Mouse (Mus musculus): Measurements from ENCODE around the gene Nt5e. TPM values are rescaled to one million over a fixed set of nuclear protein-coding genes. Genes with fewer than 3 reads are reported as not detected.

Gene Nt5e
- polyA plus RNA-seq, 1 experiment from 2014 or later, result 0.46 TPM

- no peak for ATAC-seq
- no peak overlapping the region for H3K4me3 ChIP-seq
- H3K4me1 ChIP-seq, result peaks cover 4% of the 10 kb centered on the region
- no peak overlapping the region for H3K27ac ChIP-seq
- no peaks in the 10 kb centered on the region for H3K36me3 ChIP-seq (ENCODE audit: poor library complexity, severe bottlenecking)
- 17% methylated on average over 1 of the region's 1 CpGs for WGBS
- H3K27me3 ChIP-seq, result no peaks in the 10 kb centered on the region
- no peak overlapping the region for H3K9ac ChIP-seq
- H3K9me3 ChIP-seq (replicated peaks), result no peaks in the 10 kb centered on the region
- no peak overlapping the region for H3K4me2 ChIP-seq
Observed at GRCm38 (mm10) chr9:88367751-88368150, 40.8 kb downstream of the Nt5e start.

DNA sequence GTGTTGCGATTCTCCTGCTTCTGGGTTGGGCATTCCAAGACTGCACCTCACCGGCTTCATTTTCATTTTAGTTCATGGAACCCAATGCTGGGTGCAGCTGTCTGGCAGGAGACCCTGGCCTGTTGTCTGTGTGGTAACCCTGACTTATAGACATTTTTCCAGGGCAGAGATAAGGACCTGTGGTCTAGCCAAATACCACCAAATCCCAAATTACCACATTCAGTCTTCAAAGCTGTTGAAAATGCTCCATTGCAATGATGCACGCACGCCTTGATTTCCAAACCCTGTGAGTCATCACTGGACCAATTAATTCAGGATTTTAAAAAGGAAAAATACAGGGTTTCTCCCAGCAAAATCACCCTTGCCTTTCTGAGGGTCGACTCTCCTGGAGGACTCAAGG is 41.5 kb downstream of the Nt5e start:
- no peak for ATAC-seq
- 96% methylated on average over 5 of the region's 5 CpGs for WGBS
- no peaks in the 10 kb centered on the region for H3K27me3 ChIP-seq

GRCm38 (mm10) chr9:88369666-88370065 is 42.7 kb downstream of the Nt5e start:
- H3K27ac ChIP-seq, result no peak overlapping the region
- H3K4me1 ChIP-seq, result no peaks in the 10 kb centered on the region
- no peak overlapping the region for H3K9ac ChIP-seq
- 98% methylated on average over 2 of the region's 2 CpGs for WGBS
- H3K4me2 ChIP-seq, result no peak overlapping the region
- no peaks in the 10 kb centered on the region for H3K9me3 ChIP-seq (replicated peaks)
- H3K4me3 ChIP-seq, result no peak overlapping the region
- ATAC-seq, result no peak
- H3K36me3 ChIP-seq (ENCODE audit: poor library complexity, severe bottlenecking), result no peaks in the 10 kb centered on the region
- H3K27me3 ChIP-seq, result no peaks in the 10 kb centered on the region

More for the DNA sequence above, 41.5 kb downstream of the Nt5e start:
- H3K36me3 ChIP-seq (ENCODE audit: poor library complexity, severe bottlenecking), result no peaks in the 10 kb centered on the region
- H3K9me3 ChIP-seq (replicated peaks), result no peaks in the 10 kb centered on the region
- no peaks in the 10 kb centered on the region for H3K4me1 ChIP-seq
- H3K4me2 ChIP-seq, result no peak overlapping the region
- no peak overlapping the region for H3K9ac ChIP-seq
- no peak overlapping the region for H3K4me3 ChIP-seq
- H3K27ac ChIP-seq, result no peak overlapping the region

DNA sequence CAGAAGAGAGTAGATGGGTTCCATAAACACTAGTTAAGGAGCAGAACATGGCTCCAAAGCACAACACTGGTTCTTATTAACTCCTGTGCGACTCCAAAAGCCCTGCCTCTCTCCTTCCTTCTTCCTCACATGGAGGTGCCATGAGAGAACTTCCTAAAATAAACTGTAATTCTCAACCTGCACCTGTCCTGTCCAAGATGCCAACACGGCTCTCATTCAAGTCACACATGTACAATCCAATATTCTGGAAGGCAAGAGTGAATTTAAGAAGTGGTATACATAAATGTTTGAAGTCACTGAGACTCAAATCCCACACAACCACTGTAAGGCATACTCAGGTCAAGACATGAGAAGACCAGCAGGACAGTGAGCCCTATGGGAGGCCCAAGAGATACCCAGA is 44.2 kb downstream of the Nt5e start:
- H3K27me3 ChIP-seq, result no peaks in the 10 kb centered on the region
- ATAC-seq, result no peak
- no peak overlapping the region for H3K27ac ChIP-seq
- no peak overlapping the region for H3K4me2 ChIP-seq
- H3K9me3 ChIP-seq (replicated peaks), result no peaks in the 10 kb centered on the region
- H3K36me3 ChIP-seq (ENCODE audit: poor library complexity, severe bottlenecking), result no peaks in the 10 kb centered on the region
- WGBS, result 86% methylated on average over 2 of the region's 2 CpGs
- no peaks in the 10 kb centered on the region for H3K4me1 ChIP-seq
- H3K4me3 ChIP-seq, result no peak overlapping the region
- H3K9ac ChIP-seq, result no peak overlapping the region

DNA sequence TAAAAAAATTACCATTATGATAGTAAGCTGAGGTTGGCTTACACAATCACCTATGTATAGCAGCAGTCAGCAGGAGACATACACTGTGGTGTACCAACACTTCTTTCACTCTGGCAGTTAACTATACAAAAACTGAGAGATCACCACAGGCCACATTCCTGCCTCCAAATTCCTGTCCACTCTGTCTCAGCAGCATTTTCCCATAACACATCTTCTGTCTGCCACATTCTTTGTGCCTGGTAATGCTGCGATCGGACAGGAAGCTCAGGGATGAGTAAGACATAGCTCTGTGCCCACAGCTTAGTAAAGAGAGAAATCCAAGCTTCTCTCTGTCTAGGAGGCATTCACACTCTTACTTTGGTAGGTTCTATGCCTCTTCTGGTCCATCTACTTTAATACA is 46.0 kb downstream of the Nt5e start:
- no peaks in the 10 kb centered on the region for H3K9me3 ChIP-seq (replicated peaks)
- no peak overlapping the region for H3K4me3 ChIP-seq
- no peaks in the 10 kb centered on the region for H3K4me1 ChIP-seq
- no peak overlapping the region for H3K9ac ChIP-seq
- peaks cover 2% of the 10 kb centered on the region; the same call in 1 of the 2 replicates for H3K36me3 ChIP-seq (ENCODE audit: poor library complexity, severe bottlenecking)
- H3K4me2 ChIP-seq, result no peak overlapping the region
- ATAC-seq, result no peak
- 96% methylated on average over 2 of the region's 2 CpGs for WGBS
- no peaks in the 10 kb centered on the region for H3K27me3 ChIP-seq
- no peak overlapping the region for H3K27ac ChIP-seq

- no peak overlapping the region for H3K4me3 ChIP-seq
- no peak overlapping the region for H3K27ac ChIP-seq
- ATAC-seq, result no peak
- 82% methylated on average over 5 of the region's 5 CpGs for WGBS
- H3K4me2 ChIP-seq, result no peak overlapping the region
- no peaks in the 10 kb centered on the region for H3K4me1 ChIP-seq
- H3K27me3 ChIP-seq, result no peaks in the 10 kb centered on the region
- H3K36me3 ChIP-seq (ENCODE audit: poor library complexity, severe bottlenecking), result peaks cover 25% of the 10 kb centered on the region
- H3K9me3 ChIP-seq (replicated peaks), result no peaks in the 10 kb centered on the region
- H3K9ac ChIP-seq, result no peak overlapping the region
Observed at GRCm38 (mm10) chr9:88377483-88377882, 50.5 kb downstream of the Nt5e start.

DNA sequence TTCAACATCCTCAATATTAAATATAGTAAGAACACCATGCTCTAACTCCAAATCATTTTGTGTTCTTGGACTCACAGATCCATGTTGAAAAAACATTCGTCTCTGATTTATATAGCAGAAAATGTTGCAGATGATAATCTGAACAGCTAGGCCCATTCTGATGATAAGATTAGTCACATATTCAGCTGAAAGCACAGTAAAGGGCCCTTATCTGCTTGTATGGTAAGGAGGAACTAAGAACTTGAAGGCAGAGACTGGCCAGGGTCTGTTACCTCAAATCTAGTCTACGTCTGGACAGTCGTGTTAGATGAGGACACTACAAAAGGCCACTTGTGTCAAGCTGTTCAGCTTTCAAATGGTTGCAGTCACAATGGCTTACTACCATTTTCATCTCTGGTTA is 52.1 kb downstream of the Nt5e start:
- Histone ChIP-seq H3K36me3 (ENCODE audit: poor library complexity, severe bottlenecking) (peaks cover 36% of the 10 kb centered on the region), H3K4me2 (no peak overlapping the region), H3K27me3 (no peaks in the 10 kb centered on the region), H3K4me1 (no peaks in the 10 kb centered on the region), H3K9ac (no peak overlapping the region), H3K4me3 (no peak overlapping the region), H3K9me3 (replicated peaks) (no peaks in the 10 kb centered on the region), H3K27ac (no peak overlapping the region)
- no peak for ATAC-seq
- 81% methylated on average over 3 of the region's 3 CpGs for WGBS

DNA sequence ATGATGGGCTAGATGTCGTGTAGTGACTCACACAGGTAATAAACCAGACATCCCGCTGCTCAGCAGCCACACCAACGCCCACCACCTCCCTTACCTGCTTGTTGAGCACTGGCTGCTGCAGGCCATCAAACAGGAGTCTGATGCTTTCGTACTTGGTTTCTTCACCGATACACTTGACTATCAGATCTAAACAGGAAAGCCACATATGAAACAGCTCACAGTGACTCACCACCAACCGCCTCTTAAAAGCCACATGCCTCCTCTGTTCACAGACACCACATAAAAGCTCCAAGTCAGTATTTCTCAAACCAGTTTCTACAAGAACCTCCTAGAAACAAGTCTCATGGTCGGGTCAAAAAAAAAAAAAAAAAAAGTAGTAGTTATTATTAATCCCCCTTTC is 53.1 kb downstream of the Nt5e start:
- Histone ChIP-seq H3K27me3 (no peaks in the 10 kb centered on the region), H3K27ac (no peak overlapping the region), H3K9ac (no peak overlapping the region), H3K4me1 (no peaks in the 10 kb centered on the region), H3K36me3 (ENCODE audit: poor library complexity, severe bottlenecking) (peaks cover 36% of the 10 kb centered on the region), H3K4me3 (no peak overlapping the region), H3K9me3 (replicated peaks) (no peaks in the 10 kb centered on the region), H3K4me2 (no peak overlapping the region)
- ATAC-seq, result no peak
- 82% methylated on average over 7 of the region's 7 CpGs for WGBS

- no peak for ATAC-seq
- WGBS, result 88% methylated on average over 1 of the region's 1 CpGs
- peaks cover 36% of the 10 kb centered on the region for H3K36me3 ChIP-seq (ENCODE audit: poor library complexity, severe bottlenecking)
- no peaks in the 10 kb centered on the region for H3K4me1 ChIP-seq
- no peak overlapping the region for H3K4me3 ChIP-seq
- no peak overlapping the region for H3K27ac ChIP-seq
- H3K9me3 ChIP-seq (replicated peaks), result no peaks in the 10 kb centered on the region
- H3K4me2 ChIP-seq, result no peak overlapping the region
- H3K27me3 ChIP-seq, result no peaks in the 10 kb centered on the region
- no peak overlapping the region for H3K9ac ChIP-seq
Observed at GRCm38 (mm10) chr9:88380542-88380941, 53.5 kb downstream of the Nt5e start.

- H3K27ac ChIP-seq, result no peak overlapping the region
- no peak overlapping the region for H3K9ac ChIP-seq
- H3K4me2 ChIP-seq, result no peak overlapping the region
- no peak overlapping the region for H3K4me3 ChIP-seq
- no peaks in the 10 kb centered on the region for H3K4me1 ChIP-seq
- H3K9me3 ChIP-seq (replicated peaks), result no peaks in the 10 kb centered on the region
- 56% methylated on average over 5 of the region's 5 CpGs for WGBS
- peaks cover 29% of the 10 kb centered on the region for H3K36me3 ChIP-seq (ENCODE audit: poor library complexity, severe bottlenecking)
- no peaks in the 10 kb centered on the region for H3K27me3 ChIP-seq
- ATAC-seq, result no peak
Observed at GRCm38 (mm10) chr9:88388826-88389225, 61.8 kb downstream of the Nt5e start.

DNA sequence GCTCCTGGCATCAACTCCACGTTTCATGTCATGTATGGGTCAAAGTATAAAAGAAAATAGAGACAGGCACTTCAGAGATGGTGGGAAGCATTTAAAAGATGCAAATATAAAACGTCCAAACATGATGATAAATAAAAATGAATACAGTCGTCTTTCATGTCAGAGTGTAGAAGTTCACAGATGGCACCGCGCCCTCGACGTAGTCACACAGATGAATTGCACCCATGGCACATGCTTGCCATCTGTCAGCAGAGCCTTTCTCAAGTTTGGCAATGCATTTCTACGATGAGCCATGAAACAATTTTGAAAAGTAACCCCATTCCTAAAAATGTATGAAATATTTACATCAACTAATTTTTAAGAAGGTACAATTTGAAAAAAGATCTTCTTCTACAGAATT is 67.9 kb downstream of the Nt5e start:
- H3K4me1 ChIP-seq, result no peaks in the 10 kb centered on the region
- no peak overlapping the region for H3K4me3 ChIP-seq
- no peak for ATAC-seq
- no peaks in the 10 kb centered on the region for H3K27me3 ChIP-seq
- WGBS, result 76% methylated on average over 8 of the region's 8 CpGs
- H3K4me2 ChIP-seq, result no peak overlapping the region
- H3K9ac ChIP-seq, result no peak overlapping the region
- H3K27ac ChIP-seq, result no peak overlapping the region
- no peaks in the 10 kb centered on the region for H3K9me3 ChIP-seq (replicated peaks)
- H3K36me3 ChIP-seq (ENCODE audit: poor library complexity, severe bottlenecking), result peaks cover 30% of the 10 kb centered on the region

GRCm38 (mm10) chr9:88398461-88398860 is 71.5 kb downstream of the Nt5e start:
- H3K36me3 ChIP-seq (ENCODE audit: poor library complexity, severe bottlenecking), result peaks cover 25% of the 10 kb centered on the region
- no peaks in the 10 kb centered on the region for H3K4me1 ChIP-seq
- no peak overlapping the region for H3K9ac ChIP-seq
- no peaks in the 10 kb centered on the region for H3K9me3 ChIP-seq (replicated peaks)
- H3K27me3 ChIP-seq, result no peaks in the 10 kb centered on the region
- H3K4me3 ChIP-seq, result no peak overlapping the region
- 90% methylated on average over 1 of the region's 1 CpGs for WGBS
- H3K4me2 ChIP-seq, result no peak overlapping the region
- H3K27ac ChIP-seq, result no peak overlapping the region
- no peak for ATAC-seq

- no peaks in the 10 kb centered on the region for H3K4me1 ChIP-seq
- no peaks in the 10 kb centered on the region for H3K27me3 ChIP-seq
- no peaks in the 10 kb centered on the region for H3K9me3 ChIP-seq (replicated peaks)
- WGBS, result 84% methylated on average over 10 of the region's 10 CpGs
- H3K27ac ChIP-seq, result no peak overlapping the region
- H3K4me2 ChIP-seq, result no peak overlapping the region
- H3K9ac ChIP-seq, result no peak overlapping the region
- peaks cover 22% of the 10 kb centered on the region for H3K36me3 ChIP-seq (ENCODE audit: poor library complexity, severe bottlenecking)
- no peak overlapping the region for H3K4me3 ChIP-seq
- no peak for ATAC-seq
Observed at GRCm38 (mm10) chr9:88404088-88404487, 77.1 kb downstream of the Nt5e start.

All from forebrain, embryonic 13.5 days (tissue).